Mouse (Mus musculus) stomach, postnatal 0 days (tissue): ENCODE results near the gene Phldb1.

Experiments
- CTCF ChIP-seq: IDR thresholded peaks from 2 replicates; pipeline ENCODE4 v1.5.1; 2016; ENCODE audit warnings: antibody characterized with exemption, low read depth, mild to moderate bottlenecking, moderate library complexity
- EP300 ChIP-seq: optimal IDR thresholded peaks from 2 replicates; pipeline ENCODE3; 2016; ENCODE audit warnings: antibody characterized with exemption

DNA sequence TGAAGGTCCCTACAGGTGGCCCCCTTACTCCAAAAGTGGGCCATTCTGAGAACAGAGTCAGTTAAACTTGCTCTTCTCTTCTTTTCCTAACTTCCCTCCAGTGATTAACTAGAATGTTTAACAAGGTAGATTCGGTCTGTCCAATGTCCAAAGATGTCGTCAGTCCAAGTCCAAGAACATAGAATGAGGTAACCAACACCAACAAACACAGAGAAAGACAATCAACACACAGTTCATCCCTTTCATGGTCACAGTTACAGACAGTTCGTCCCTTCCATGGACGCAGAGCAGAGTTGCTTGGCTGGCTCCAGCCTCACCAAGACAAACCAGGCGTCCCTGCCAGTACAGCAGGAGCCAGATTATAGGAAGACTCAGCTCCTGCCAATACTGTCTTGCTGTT is 63.6 kb downstream of the Phldb1 start:
- no peak for TF ChIP-seq CTCF
- TF ChIP-seq EP300: no peak
